Comparison of ENCODE assay signal across 37 mouse cellular contexts in genomic region chr16:30297450-30297849, GRCm38 (mm10). TPM values are rescaled to one million over a fixed set of nuclear protein-coding genes. Genes with fewer than 3 reads are reported as not detected.
"Had no signal": no experiment of that assay in that cellular context is flagged by ENCODE, and none has a peak within 500 bp of the region (broad histone marks: within the 10 kb centered on the region; RNA-seq: fewer than 3 reads in every experiment).

No protein-coding gene starts in this region.

- H3K9ac ChIP-seq: embryonic facial prominence, embryonic 12.5 days; embryonic facial prominence, embryonic 13.5 days; embryonic facial prominence, embryonic 15.5 days; forebrain, embryonic 12.5 days; forebrain, embryonic 13.5 days; forebrain, embryonic 15.5 days; forebrain, postnatal 0 days had no signal

- H3K36me3 ChIP-seq: embryonic facial prominence, embryonic 10.5 days; embryonic facial prominence, embryonic 12.5 days; embryonic facial prominence, embryonic 13.5 days; embryonic facial prominence, embryonic 15.5 days; forebrain, embryonic 10.5 days; forebrain, embryonic 12.5 days; forebrain, embryonic 15.5 days had no signal

- H3K27ac ChIP-seq: embryonic facial prominence, embryonic 10.5 days; embryonic facial prominence, embryonic 12.5 days; embryonic facial prominence, embryonic 13.5 days; embryonic facial prominence, embryonic 15.5 days; forebrain, embryonic 10.5 days; forebrain, embryonic 12.5 days; forebrain, embryonic 13.5 days; forebrain, embryonic 15.5 days; gastrocnemius, adult 2 months had no signal

- H3K9me3 ChIP-seq: embryonic facial prominence, embryonic 10.5 days; embryonic facial prominence, embryonic 12.5 days; embryonic facial prominence, embryonic 13.5 days; embryonic facial prominence, embryonic 15.5 days; forebrain, embryonic 10.5 days; forebrain, embryonic 12.5 days; forebrain, embryonic 13.5 days; forebrain, embryonic 15.5 days had no signal

- DNase-seq: cerebellum, adult 18-20 months; cerebellum, adult 2 months; cerebellum, adult 8-10 months; cerebellum, adult 9-10 months; cerebellum, adult 9-11 months; cerebellum, postnatal 10 days; cerebellum, postnatal 14 days; cerebellum, postnatal 25 days; cerebellum, postnatal 36 days; embryo, embryonic 11 days; forebrain, postnatal 0 days; gastrocnemius, adult 2 months; gastrocnemius, postnatal 10 days; gastrocnemius, postnatal 14 days; gastrocnemius, postnatal 25 days; gastrocnemius, postnatal 36 days had no signal

- H3K4me3 ChIP-seq: embryonic facial prominence, embryonic 10.5 days; embryonic facial prominence, embryonic 12.5 days; embryonic facial prominence, embryonic 13.5 days; embryonic facial prominence, embryonic 15.5 days; erythroblast, embryonic 14.5 days; forebrain, embryonic 10.5 days; forebrain, embryonic 12.5 days; forebrain, embryonic 13.5 days; forebrain, embryonic 15.5 days; gastrocnemius, adult 2 months had no signal

- H3K4me1 ChIP-seq: embryonic facial prominence, embryonic 10.5 days; embryonic facial prominence, embryonic 12.5 days; embryonic facial prominence, embryonic 15.5 days; forebrain, embryonic 10.5 days; forebrain, embryonic 12.5 days; forebrain, embryonic 13.5 days; forebrain, embryonic 15.5 days had no signal

- H3K27me3 ChIP-seq: embryonic facial prominence, embryonic 12.5 days; embryonic facial prominence, embryonic 15.5 days; forebrain, embryonic 13.5 days; forebrain, embryonic 15.5 days had no signal

RNA-seq across cellular contexts. Expression of gene Gp5, which starts 13.1 kb away (rescaled TPM):
- total RNA-seq: gastrocnemius, adult 18-20 months; gastrocnemius, adult 2 months; gastrocnemius, adult 8-10 months; gastrocnemius, postnatal 36 days had no signal

RNA-seq across cellular contexts. Expression of gene Lrrc15, which starts 14.4 kb away (rescaled TPM):
- total RNA-seq: common myeloid progenitor, adult 5-6 weeks; granulocyte monocyte progenitor cell, adult 5-6 weeks had no signal
- polyA plus RNA-seq: cerebellum, adult 2 months; cortical plate, adult 2 months; erythroblast, embryonic 14.5 days; frontal cortex, adult 2 months had no signal

RNA-seq across cellular contexts. Expression of gene Cpn2, which starts 30.2 kb away (rescaled TPM):
- total RNA-seq: common myeloid progenitor, adult 5-6 weeks; forebrain, postnatal 0 days; gastrocnemius, adult 2 months; gastrocnemius, postnatal 14 days; gastrocnemius, postnatal 25 days; gastrocnemius, postnatal 36 days; granulocyte monocyte progenitor cell, adult 5-6 weeks had no signal
- polyA plus RNA-seq: cerebellum, adult 2 months; cortical plate, adult 2 months; embryonic facial prominence, embryonic 10.5 days; embryonic facial prominence, embryonic 11.5 days; embryonic facial prominence, embryonic 12.5 days; embryonic facial prominence, embryonic 13.5 days; embryonic facial prominence, embryonic 14.5 days; embryonic facial prominence, embryonic 15.5 days; forebrain, embryonic 10.5 days; forebrain, embryonic 11.5 days; forebrain, embryonic 12.5 days; forebrain, embryonic 13.5 days; forebrain, embryonic 14.5 days; forebrain, embryonic 15.5 days; forebrain, embryonic 16.5 days; forebrain, postnatal 0 days; frontal cortex, adult 2 months; gonadal fat pad, adult 2 months had no signal
